Mouse (Mus musculus) C2C12 (cell line): Measurements from ENCODE around the gene Snrnp200.

Experiments used
- CEBPB ChIP-seq: IDR thresholded peaks from one replicate; pipeline ENCODE4 v1.6.1; 2011; ENCODE audit warnings: low read depth, mild to moderate bottlenecking, control low read depth, moderate library complexity
- CTCF ChIP-seq: IDR thresholded peaks from one replicate; pipeline ENCODE4 v1.5.1; 2011; ENCODE audit not compliant: control insufficient read depth, insufficient read depth, insufficient read length
- MAX ChIP-seq: IDR thresholded peaks from one replicate; pipeline ENCODE4 v1.6.1; 2011; ENCODE audit warnings: mild to moderate bottlenecking, control low read depth
- MYOG ChIP-seq: IDR thresholded peaks from one replicate; pipeline ENCODE4 v1.6.1; 2011; ENCODE audit not compliant: control insufficient read depth, insufficient read length; ENCODE audit errors: extremely low read depth
- USF1 ChIP-seq: IDR thresholded peaks from one replicate; pipeline ENCODE4 v1.6.1; 2011; ENCODE audit warnings: low read depth, mild to moderate bottlenecking, control low read depth, moderate library complexity

- TF ChIP-seq CTCF: no peak
- TF ChIP-seq USF1: no peak
- TF ChIP-seq CEBPB: no peak
- no peak for TF ChIP-seq MAX
- TF ChIP-seq MYOG: no peak
Observed at GRCm38 (mm10) chr2:127165675-127166074, 42.5 kb upstream of the Snrnp200 start.
